Comparison of ENCODE assay signal across 8 mouse cellular contexts in the genomic region with DNA sequence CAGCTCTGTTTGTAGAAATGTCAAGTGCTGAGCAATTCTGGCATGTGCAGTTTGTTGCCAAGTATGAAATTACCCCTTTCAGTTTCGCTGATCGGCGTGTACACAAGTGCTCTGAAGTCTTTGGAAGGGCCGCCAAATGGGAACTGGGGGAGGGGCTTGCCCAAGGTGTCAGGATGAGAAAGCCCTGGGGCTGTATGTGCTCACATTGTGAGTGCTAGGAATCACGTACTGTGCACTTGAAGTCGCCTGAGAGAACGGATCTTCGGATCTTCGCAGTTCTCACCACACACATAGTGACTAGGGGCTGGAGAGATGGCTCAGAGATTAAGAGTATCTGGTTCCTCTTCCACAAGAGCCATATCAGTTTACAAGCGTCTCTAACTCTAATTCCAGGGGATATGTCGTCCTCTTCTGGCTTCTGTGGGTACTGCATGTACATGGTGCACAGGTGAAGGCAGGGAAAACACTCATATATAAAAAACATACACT. TPM values are rescaled to one million over a fixed set of nuclear protein-coding genes. Genes with fewer than 3 reads are reported as not detected.
DNase-seq lines count a peak whose midpoint lies in the region; ATAC-seq lines count a peak whose summit lies in the region.

No protein-coding gene starts in this region.

- H3K9me3 ChIP-seq in embryonic facial prominence, embryonic 13.5 days = no peaks in the 10 kb centered on the region
- H3K9me3 ChIP-seq in heart, embryonic 12.5 days (replicated peaks) = no peaks in the 10 kb centered on the region
- no peaks in the 10 kb centered on the region for H3K9me3 ChIP-seq in kidney, embryonic 15.5 days (replicated peaks)
- H3K9me3 ChIP-seq in midbrain, embryonic 16.5 days (replicated peaks; ENCODE audit: control insufficient read depth, low read length, poor library complexity, severe bottlenecking) = no peaks in the 10 kb centered on the region

- H3K4me3 ChIP-seq in embryonic facial prominence, embryonic 13.5 days = peak overlapping the region; percentile 34
- H3K4me3 ChIP-seq in heart, embryonic 12.5 days = peak overlapping the region; percentile 36
- peak overlapping the region; percentile 39 for H3K4me3 ChIP-seq in kidney, embryonic 15.5 days (replicated peaks)
- H3K4me3 ChIP-seq in midbrain, embryonic 16.5 days (ENCODE audit: low read depth, low read length) = no peak overlapping the region

- H3K4me2 ChIP-seq in embryonic facial prominence, embryonic 13.5 days = peak overlapping the region; percentile 60
- H3K4me2 ChIP-seq in heart, embryonic 12.5 days = peak overlapping the region; percentile 75
- peak overlapping the region; percentile 72 for H3K4me2 ChIP-seq in kidney, embryonic 15.5 days
- peak overlapping the region; percentile 48 for H3K4me2 ChIP-seq in midbrain, embryonic 16.5 days (ENCODE audit: low read length)

- peaks cover 8% of the 10 kb centered on the region for H3K4me1 ChIP-seq in embryonic facial prominence, embryonic 13.5 days
- H3K4me1 ChIP-seq in heart, embryonic 12.5 days (replicated peaks) = 0 out of 2 replicates have a peak, but pooled peaks cover 3% of the 10 kb centered on the region
- H3K4me1 ChIP-seq in kidney, embryonic 15.5 days = 0 out of 2 replicates have a peak, but pooled peaks cover 2% of the 10 kb centered on the region
- H3K4me1 ChIP-seq in midbrain, embryonic 16.5 days (ENCODE audit: control insufficient read depth, insufficient read depth, low read length) = no peaks in the 10 kb centered on the region

- DNase-seq in CD8-positive naive resting alpha-beta T cell, adult 2 months (ENCODE audit: low read depth in 2 of 2, low spot score in 2 of 2) = peak; percentile 16 to 55
- DNase-seq in adrenal gland, postnatal 14 days = peak; percentile 74
- DNase-seq in liver = peak; percentile 46
- DNase-seq in spleen, postnatal 36 days (ENCODE audit: low spot score in 2 of 2) = peak; percentile 33 to 46

- WGBS in embryonic facial prominence, embryonic 13.5 days = 3% methylated on average over 11 of the region's 11 CpGs
- WGBS in heart, embryonic 12.5 days = 6% methylated on average over 11 of the region's 11 CpGs
- 1% methylated on average over 11 of the region's 11 CpGs for WGBS in kidney, embryonic 15.5 days
- WGBS in midbrain, embryonic 16.5 days = 5% methylated on average over 11 of the region's 11 CpGs

- no peaks in the 10 kb centered on the region for H3K27me3 ChIP-seq in embryonic facial prominence, embryonic 13.5 days
- no peaks in the 10 kb centered on the region for H3K27me3 ChIP-seq in heart, embryonic 12.5 days (replicated peaks)
- H3K27me3 ChIP-seq in kidney, embryonic 15.5 days = no peaks in the 10 kb centered on the region
- H3K27me3 ChIP-seq in midbrain, embryonic 16.5 days (ENCODE audit: control insufficient read depth, insufficient read depth, low read depth, low read length) = no peaks in the 10 kb centered on the region

- no peaks in the 10 kb centered on the region for H3K36me3 ChIP-seq in embryonic facial prominence, embryonic 13.5 days
- H3K36me3 ChIP-seq in heart, embryonic 12.5 days = no peaks in the 10 kb centered on the region
- H3K36me3 ChIP-seq in kidney, embryonic 15.5 days = no peaks in the 10 kb centered on the region
- no peaks in the 10 kb centered on the region for H3K36me3 ChIP-seq in midbrain, embryonic 16.5 days (ENCODE audit: control insufficient read depth, insufficient read depth, low read length)

- no peak overlapping the region for H3K27ac ChIP-seq in embryonic facial prominence, embryonic 13.5 days
- no peak overlapping the region for H3K27ac ChIP-seq in heart, embryonic 12.5 days (ENCODE audit: poor library complexity, severe bottlenecking)
- H3K27ac ChIP-seq in kidney, embryonic 15.5 days = no peak overlapping the region
- no peak overlapping the region for H3K27ac ChIP-seq in midbrain, embryonic 16.5 days (ENCODE audit: low read length)

- ATAC-seq in embryonic facial prominence, embryonic 13.5 days (ENCODE audit: insufficient number of reproducible peaks, insufficient read depth, low FRiP score, low TSS enrichment, low read depth) = peak; percentile 72
- no peak for ATAC-seq in heart, embryonic 12.5 days (ENCODE audit: insufficient number of reproducible peaks, low FRiP score)
- peak; percentile 84 for ATAC-seq in kidney, embryonic 15.5 days (replicated peaks; ENCODE audit: low FRiP score)
- ATAC-seq in midbrain, embryonic 16.5 days = peak; percentile 61; the same call in 1 of the 2 replicates

- 0 out of 2 replicates have a peak overlapping the region, but pooled peaks have one; percentile 11 for H3K9ac ChIP-seq in embryonic facial prominence, embryonic 13.5 days
- H3K9ac ChIP-seq in heart, embryonic 12.5 days = 0 out of 2 replicates have a peak overlapping the region, but pooled peaks have one; percentile 17
- peak overlapping the region; percentile 33; the same call in 1 of the 2 replicates for H3K9ac ChIP-seq in kidney, embryonic 15.5 days
- H3K9ac ChIP-seq in midbrain, embryonic 16.5 days (ENCODE audit: low read depth, low read length) = no peak overlapping the region

RNA-seq across cellular contexts. Expression of gene Plrg1, which starts 25.3 kb away (rescaled TPM):
- total RNA-seq in adrenal gland, postnatal 14 days (2021) = 49.8 and 50.8 TPM in 2 replicates
- 110 and 111 TPM in 2 replicates for polyA plus RNA-seq in embryonic facial prominence, embryonic 13.5 days (2015; fragmentation: Nextera tagmentation; extraction: Ambion mirVana)
- polyA plus RNA-seq in heart, embryonic 12.5 days (2016; fragmentation: Nextera tagmentation; extraction: Ambion mirVana) = 59.3 and 60.3 TPM in 2 replicates
- polyA plus RNA-seq in kidney, embryonic 15.5 days (2015; fragmentation: Nextera tagmentation; extraction: Ambion mirVana) = 99.6 and 104 TPM in 2 replicates
- polyA plus RNA-seq in midbrain, embryonic 16.5 days (2015; fragmentation: Nextera tagmentation; extraction: Ambion mirVana) = 100 and 102 TPM in 2 replicates

RNA-seq across cellular contexts. Expression of gene Fgb, which starts 30.9 kb away (rescaled TPM):
- 14.2 and 242 TPM in 2 replicates for total RNA-seq in adrenal gland, postnatal 14 days (2021)
- polyA plus RNA-seq in embryonic facial prominence, embryonic 13.5 days (2015; fragmentation: Nextera tagmentation; extraction: Ambion mirVana) = 6.0 TPM in 1 of 2 replicates, not detected in the other
- polyA plus RNA-seq in heart, embryonic 12.5 days (2016; fragmentation: Nextera tagmentation; extraction: Ambion mirVana) = 0.39 and 2.2 TPM in 2 replicates
- 4.5 and 8.3 TPM in 2 replicates for polyA plus RNA-seq in kidney, embryonic 15.5 days (2015; fragmentation: Nextera tagmentation; extraction: Ambion mirVana)
- polyA plus RNA-seq in midbrain, embryonic 16.5 days (2015; fragmentation: Nextera tagmentation; extraction: Ambion mirVana) = not detected in 2 replicates

RNA-seq across cellular contexts. Expression of gene Dchs2, which starts 47.1 kb away (rescaled TPM):
- total RNA-seq in adrenal gland, postnatal 14 days (2021) = 1.3 and 1.5 TPM in 2 replicates
- 0.35 and 0.51 TPM in 2 replicates for polyA plus RNA-seq in embryonic facial prominence, embryonic 13.5 days (2015; fragmentation: Nextera tagmentation; extraction: Ambion mirVana)
- polyA plus RNA-seq in heart, embryonic 12.5 days (2016; fragmentation: Nextera tagmentation; extraction: Ambion mirVana) = 0.11 and 0.15 TPM in 2 replicates
- polyA plus RNA-seq in kidney, embryonic 15.5 days (2015; fragmentation: Nextera tagmentation; extraction: Ambion mirVana) = 0.12 and 0.21 TPM in 2 replicates
- polyA plus RNA-seq in midbrain, embryonic 16.5 days (2015; fragmentation: Nextera tagmentation; extraction: Ambion mirVana) = 0.69 and 0.75 TPM in 2 replicates

RNA-seq across cellular contexts. Expression of gene Fga, which starts 54.7 kb away (rescaled TPM):
- total RNA-seq in adrenal gland, postnatal 14 days (2021) = 24.5 and 518 TPM in 2 replicates
- 12.2 TPM in 1 of 2 replicates, not detected in the other for polyA plus RNA-seq in embryonic facial prominence, embryonic 13.5 days (2015; fragmentation: Nextera tagmentation; extraction: Ambion mirVana)
- 0.67 and 3.9 TPM in 2 replicates for polyA plus RNA-seq in heart, embryonic 12.5 days (2016; fragmentation: Nextera tagmentation; extraction: Ambion mirVana)
- polyA plus RNA-seq in kidney, embryonic 15.5 days (2015; fragmentation: Nextera tagmentation; extraction: Ambion mirVana) = 5.5 and 12.2 TPM in 2 replicates
- polyA plus RNA-seq in midbrain, embryonic 16.5 days (2015; fragmentation: Nextera tagmentation; extraction: Ambion mirVana) = not detected in 2 replicates
